Mouse (Mus musculus): ENCODE results near the gene Itih5. TPM values are rescaled to one million over a fixed set of nuclear protein-coding genes. Genes with fewer than 3 reads are reported as not detected.

Itih5 gene
- 1 to 10 TPM in 1 of 26 experiments, not detected in 25; 1.0 TPM for total RNA-seq (2018; cell fraction: chromatin; rRNA removed)
- under 1 TPM in 2 of 26 experiments, not detected in 24; under 0.01 TPM for total RNA-seq (2018; cell fraction: cytosol; rRNA removed)
- total RNA-seq (2018; cell fraction: nucleus; rRNA removed): under 1 TPM in 1 of 26 experiments, not detected in 25; 0.04 TPM
- polyA plus RNA-seq (2018): 0.01 TPM in 1 of 3 replicates, not detected in the others

DNA sequence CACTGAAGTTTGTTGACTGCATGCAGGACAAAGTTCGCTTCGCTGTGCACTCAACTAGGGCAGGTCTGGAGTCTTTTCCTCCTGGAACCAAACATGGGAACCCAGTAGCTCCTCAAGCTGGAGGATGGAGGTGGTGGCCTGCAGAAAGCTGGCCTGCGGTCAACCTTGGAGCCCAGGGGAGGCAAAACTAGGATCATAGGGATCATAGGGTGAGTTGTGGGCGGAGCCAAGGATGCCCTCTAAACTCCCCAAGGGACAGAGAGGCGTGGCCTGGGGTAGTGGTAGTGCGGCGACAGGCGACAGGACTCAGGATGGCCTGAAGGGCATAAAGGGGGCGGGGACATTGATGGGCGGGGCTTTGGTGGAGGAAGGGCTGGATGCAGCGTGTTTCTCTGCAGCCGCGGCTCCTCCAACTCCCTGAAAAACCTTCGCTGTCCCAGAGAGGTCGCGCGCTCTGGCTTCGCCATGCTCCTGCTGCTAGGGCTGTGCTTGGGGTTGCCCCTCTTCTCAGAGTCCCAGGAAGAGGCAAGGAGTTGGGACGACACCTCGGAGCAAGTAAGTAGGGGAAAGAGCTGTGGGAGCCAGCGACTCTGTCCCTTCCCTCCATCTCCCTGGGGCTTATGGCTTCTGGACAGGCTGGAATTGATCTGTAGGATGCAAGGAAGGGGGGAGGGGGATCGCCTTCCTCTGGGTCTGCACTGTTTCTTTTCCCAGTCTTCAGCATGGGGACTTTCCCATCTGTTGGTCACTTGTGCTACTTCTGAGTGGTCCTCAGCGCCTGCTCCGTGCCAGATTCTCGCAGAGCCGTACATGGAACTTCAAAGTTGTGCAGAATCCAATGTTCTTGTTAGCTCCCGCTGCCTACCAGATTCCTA lies at the start of gene Itih5:
Itih5 (plus strand) TSS at position 371 of the 875 bp plus-strand sequence.
- 3% methylated on average over 27 of the region's 27 CpGs for WGBS (ENCODE audit: missing documents)
- Histone ChIP-seq H3K79me2 (ENCODE audit: inconsistent target) (no peaks in the 10 kb centered on the region), H3K36me3 (ENCODE audit: inconsistent target) (no peaks in the 10 kb centered on the region), H3K4me3 (ENCODE audit: inconsistent target) (no peak within 1 kb of the TSS; the same call in 1 of the 2 replicates), H3K27ac (no peak within 1 kb of the TSS)

DNA sequence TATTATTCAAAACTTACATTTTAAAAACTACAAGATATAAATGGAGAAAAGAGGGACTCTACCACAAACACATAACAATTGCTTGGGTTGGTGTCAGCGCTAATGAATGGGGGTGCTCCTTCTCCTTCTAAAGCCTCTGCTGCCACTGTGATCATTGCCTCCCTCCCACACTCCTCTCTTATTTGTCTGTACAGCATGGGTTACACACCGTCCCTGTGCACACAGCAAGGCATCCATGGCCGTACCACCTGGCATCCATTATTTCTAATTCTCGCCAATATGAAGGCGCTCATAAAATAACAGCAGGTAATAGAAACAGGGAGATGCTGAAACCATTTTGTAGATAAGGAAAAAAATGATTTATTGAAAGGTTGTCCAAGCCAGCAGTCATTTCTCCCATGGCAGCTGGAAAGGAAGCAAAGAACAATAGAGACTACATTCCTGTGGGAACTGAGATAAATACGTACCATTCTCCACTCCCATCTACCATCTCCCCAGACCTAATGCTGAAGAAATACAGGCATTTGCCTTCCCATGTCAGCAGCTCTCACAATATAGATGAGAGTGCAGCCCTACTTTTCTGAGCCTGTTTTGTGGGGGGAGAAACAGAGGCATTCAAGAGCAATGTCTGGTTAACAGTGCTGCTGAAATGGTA lies 44.7 kb upstream of the Itih5 start:
- no peak overlapping the region for H3K27ac ChIP-seq
- 81% methylated on average over 6 of the region's 6 CpGs for WGBS (ENCODE audit: missing documents)
- no peak overlapping the region for H3K4me3 ChIP-seq (ENCODE audit: inconsistent target)
- no peaks in the 10 kb centered on the region for H3K79me2 ChIP-seq (ENCODE audit: inconsistent target)
- no peaks in the 10 kb centered on the region for H3K36me3 ChIP-seq (ENCODE audit: inconsistent target)

GRCm38 (mm10) chr2:10118751-10119150 lies 34.6 kb upstream of the Itih5 start:
- Histone ChIP-seq H3K4me3 (ENCODE audit: inconsistent target) (no peak overlapping the region), H3K27ac (no peak overlapping the region), H3K79me2 (ENCODE audit: inconsistent target) (no peaks in the 10 kb centered on the region), H3K36me3 (ENCODE audit: inconsistent target) (no peaks in the 10 kb centered on the region)
- 50% methylated on average over 1 of the region's 1 CpGs for WGBS (ENCODE audit: missing documents)

DNA sequence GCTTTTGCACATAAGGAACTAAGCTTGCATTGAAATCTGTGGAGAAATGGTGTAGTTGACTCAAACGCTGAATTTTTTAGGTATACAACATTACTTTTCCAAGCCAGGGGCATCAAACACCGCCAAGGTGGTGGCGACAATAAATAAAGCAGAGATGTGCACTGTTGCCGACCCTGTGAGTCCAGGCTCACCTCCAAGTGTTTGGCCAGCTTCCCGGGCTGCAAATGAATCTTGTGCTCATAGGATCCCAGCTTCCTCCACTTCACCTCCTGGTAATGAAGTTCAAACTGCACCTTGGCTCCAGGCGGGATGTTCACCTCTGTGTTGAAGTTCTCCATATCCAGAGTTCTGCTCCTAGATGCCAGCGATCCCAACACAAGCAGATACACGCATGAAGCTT lies 34.1 kb upstream of the Itih5 start:
- Histone ChIP-seq H3K79me2 (ENCODE audit: inconsistent target) (no peaks in the 10 kb centered on the region), H3K27ac (no peak overlapping the region), H3K4me3 (ENCODE audit: inconsistent target) (no peak overlapping the region), H3K36me3 (ENCODE audit: inconsistent target) (no peaks in the 10 kb centered on the region)
- 92% methylated on average over 8 of the region's 8 CpGs for WGBS (ENCODE audit: missing documents)

DNA sequence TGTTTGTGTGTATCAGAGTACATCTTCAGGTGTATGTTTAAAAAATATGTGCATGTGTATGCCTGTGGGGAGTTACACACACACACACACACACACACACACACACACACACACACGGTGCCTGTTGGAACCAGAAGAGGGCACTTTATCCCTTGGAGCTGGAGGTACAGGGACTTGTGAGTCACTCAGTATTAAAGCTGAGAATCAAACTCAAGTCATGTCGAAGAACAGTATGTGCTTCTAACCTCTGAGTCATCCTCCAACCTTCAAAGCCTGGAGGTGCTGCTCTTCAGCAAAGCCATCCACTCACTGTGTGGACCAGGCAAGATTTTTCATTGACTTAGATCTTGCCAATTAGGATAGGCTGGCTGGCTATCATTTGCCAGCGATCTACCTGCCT lies 31.5 kb upstream of the Itih5 start:
- no peak overlapping the region for H3K4me3 ChIP-seq (ENCODE audit: inconsistent target)
- 75% methylated on average over 3 of the region's 3 CpGs for WGBS (ENCODE audit: missing documents)
- H3K36me3 ChIP-seq (ENCODE audit: inconsistent target): no peaks in the 10 kb centered on the region
- H3K79me2 ChIP-seq (ENCODE audit: inconsistent target): no peaks in the 10 kb centered on the region
- no peak overlapping the region for H3K27ac ChIP-seq

GRCm38 (mm10) chr2:10126122-10126521 lies 27.2 kb upstream of the Itih5 start:
- Histone ChIP-seq H3K27ac (no peak overlapping the region), H3K79me2 (ENCODE audit: inconsistent target) (no peaks in the 10 kb centered on the region), H3K36me3 (ENCODE audit: inconsistent target) (no peaks in the 10 kb centered on the region), H3K4me3 (ENCODE audit: inconsistent target) (no peak overlapping the region)
- WGBS (ENCODE audit: missing documents): 86% methylated on average over 4 of the region's 4 CpGs

GRCm38 (mm10) chr2:10127471-10127870 lies 25.9 kb upstream of the Itih5 start:
- Histone ChIP-seq H3K36me3 (ENCODE audit: inconsistent target) (no peaks in the 10 kb centered on the region), H3K4me3 (ENCODE audit: inconsistent target) (no peak overlapping the region), H3K79me2 (ENCODE audit: inconsistent target) (no peaks in the 10 kb centered on the region), H3K27ac (no peak overlapping the region)
- 84% methylated on average over 5 of the region's 5 CpGs for WGBS (ENCODE audit: missing documents)

DNA sequence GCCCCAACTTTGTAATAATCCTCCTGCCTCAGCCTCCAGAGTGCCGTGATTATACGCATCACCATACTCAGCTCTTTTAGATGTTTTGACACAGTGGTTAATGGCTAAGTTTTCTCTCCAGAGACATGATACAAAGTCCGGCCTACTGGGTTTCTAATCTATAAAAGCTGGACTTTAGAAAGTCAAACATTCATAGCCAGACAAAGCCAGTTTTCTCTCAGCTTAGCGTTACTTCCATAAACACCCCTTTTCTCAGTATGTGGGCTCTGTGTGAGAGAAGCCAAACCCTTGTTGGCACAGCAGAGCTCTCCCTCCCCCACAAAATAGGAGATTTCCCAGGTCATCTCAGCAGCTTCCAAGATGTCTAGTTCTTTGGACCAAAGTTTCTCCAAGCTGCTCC lies 24.8 kb upstream of the Itih5 start:
- no peak overlapping the region for H3K4me3 ChIP-seq (ENCODE audit: inconsistent target)
- no peaks in the 10 kb centered on the region for H3K79me2 ChIP-seq (ENCODE audit: inconsistent target)
- 93% methylated on average over 4 of the region's 4 CpGs for WGBS (ENCODE audit: missing documents)
- no peak overlapping the region for H3K27ac ChIP-seq
- H3K36me3 ChIP-seq (ENCODE audit: inconsistent target): no peaks in the 10 kb centered on the region

GRCm38 (mm10) chr2:10130341-10130990 lies 22.9 kb upstream of the Itih5 start:
- WGBS (ENCODE audit: missing documents): 79% methylated on average over 8 of the region's 8 CpGs
- no peaks in the 10 kb centered on the region for H3K79me2 ChIP-seq (ENCODE audit: inconsistent target)
- H3K36me3 ChIP-seq (ENCODE audit: inconsistent target): no peaks in the 10 kb centered on the region
- no peak overlapping the region for H3K4me3 ChIP-seq (ENCODE audit: inconsistent target)
- H3K27ac ChIP-seq: no peak overlapping the region

DNA sequence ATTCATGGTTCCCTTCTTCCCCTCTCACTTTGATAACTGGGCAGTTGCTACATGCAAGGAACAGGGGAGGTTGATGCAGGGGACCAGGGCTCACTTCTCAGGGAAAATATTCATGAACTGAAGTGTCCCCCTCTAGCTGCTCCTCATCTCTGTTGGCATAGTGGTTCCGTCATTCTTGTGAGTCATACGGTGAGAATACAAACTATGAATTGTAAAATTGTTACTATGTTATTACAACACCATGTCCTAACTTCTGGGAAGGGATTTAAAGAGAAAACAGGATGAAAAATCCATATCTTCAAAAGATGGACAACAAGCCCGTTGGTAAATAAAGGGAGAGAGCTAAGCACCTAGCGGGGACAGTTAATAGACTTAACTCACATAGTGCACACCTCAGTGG lies 22.1 kb upstream of the Itih5 start, which contains the start of gene Itih2:
Itih2 (minus strand) TSS at position 101 of the 400 bp plus-strand sequence.
- 92% methylated on average over 4 of the region's 4 CpGs for WGBS (ENCODE audit: missing documents)
- Histone ChIP-seq H3K27ac (no peak within 1 kb of the TSS), H3K4me3 (ENCODE audit: inconsistent target) (no peak within 1 kb of the TSS), H3K79me2 (ENCODE audit: inconsistent target) (no peaks in the 10 kb centered on the region), H3K36me3 (ENCODE audit: inconsistent target) (no peaks in the 10 kb centered on the region)

DNA sequence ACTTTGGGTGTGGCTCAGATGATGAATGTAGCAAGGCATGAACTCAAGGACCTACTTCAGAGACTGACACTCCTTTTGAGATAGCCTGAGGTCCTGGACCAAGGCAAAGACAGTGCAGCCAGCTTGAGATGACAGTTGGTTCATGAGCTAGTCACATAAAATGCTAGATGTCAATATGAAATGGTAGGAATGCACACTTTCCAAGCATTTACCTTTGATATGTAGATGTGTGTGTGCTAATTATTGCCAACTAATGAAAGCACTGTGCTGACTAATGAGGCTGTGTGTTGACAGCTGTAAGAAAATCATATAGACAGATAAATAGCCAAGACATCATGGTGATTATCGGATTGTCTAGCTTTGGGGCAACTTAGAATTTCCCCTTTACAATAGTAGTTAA lies 21.2 kb upstream of the Itih5 start:
- Histone ChIP-seq H3K4me3 (ENCODE audit: inconsistent target) (no peak overlapping the region), H3K27ac (no peak overlapping the region), H3K36me3 (ENCODE audit: inconsistent target) (no peaks in the 10 kb centered on the region), H3K79me2 (ENCODE audit: inconsistent target) (no peaks in the 10 kb centered on the region)
- 88% methylated on average over 1 of the region's 1 CpGs for WGBS (ENCODE audit: missing documents)

DNA sequence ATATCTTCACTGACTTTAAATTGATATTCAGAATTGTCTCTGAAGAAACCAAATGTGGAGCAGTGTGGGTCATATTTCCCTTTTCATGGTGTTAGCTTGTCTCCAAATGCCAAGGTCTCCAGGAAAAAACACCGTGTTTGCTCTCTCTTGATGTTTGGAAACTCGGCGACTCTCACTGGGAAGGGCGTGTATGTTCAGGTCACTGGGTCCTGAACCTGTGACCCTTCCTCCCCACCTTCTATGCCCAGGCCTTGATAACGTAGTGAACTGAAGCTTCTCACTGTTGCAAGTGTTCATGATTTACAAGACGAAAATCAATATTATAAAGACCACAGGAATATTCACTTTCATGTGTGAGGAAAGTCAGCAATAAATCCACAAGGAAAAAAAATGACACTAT lies 19.4 kb upstream of the Itih5 start:
- H3K4me3 ChIP-seq (ENCODE audit: inconsistent target): no peak overlapping the region
- no peak overlapping the region for H3K27ac ChIP-seq
- no peaks in the 10 kb centered on the region for H3K79me2 ChIP-seq (ENCODE audit: inconsistent target)
- WGBS (ENCODE audit: missing documents): 94% methylated on average over 6 of the region's 6 CpGs
- H3K36me3 ChIP-seq (ENCODE audit: inconsistent target): no peaks in the 10 kb centered on the region

- Histone ChIP-seq H3K27ac (no peak overlapping the region), H3K79me2 (ENCODE audit: inconsistent target) (no peaks in the 10 kb centered on the region), H3K4me3 (ENCODE audit: inconsistent target) (no peak overlapping the region), H3K36me3 (ENCODE audit: inconsistent target) (no peaks in the 10 kb centered on the region)
- 59% methylated on average over 2 of the region's 2 CpGs for WGBS (ENCODE audit: missing documents)
Observed at GRCm38 (mm10) chr2:10137320-10137719, 16.1 kb upstream of the Itih5 start.

DNA sequence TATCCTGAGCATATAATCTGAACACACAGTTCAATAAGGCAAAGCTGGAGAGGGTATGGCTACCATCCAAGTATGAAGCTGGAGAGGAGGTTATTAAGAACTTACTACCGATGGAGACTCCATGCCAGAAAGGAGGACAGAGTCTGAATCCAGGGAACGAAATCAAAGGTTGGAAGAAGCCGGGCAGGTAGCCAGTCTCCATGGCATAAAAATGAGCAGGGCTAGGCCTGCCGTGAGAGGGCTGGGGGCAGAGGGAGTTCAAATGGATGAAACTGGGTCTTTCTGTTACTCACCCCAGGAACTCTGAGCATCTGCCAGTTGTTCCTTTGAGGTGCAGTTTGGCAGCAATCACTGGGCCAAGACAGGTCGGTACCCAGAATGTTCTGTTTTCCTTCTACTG lies 12.9 kb upstream of the Itih5 start:
- Histone ChIP-seq H3K4me3 (ENCODE audit: inconsistent target) (no peak overlapping the region), H3K27ac (no peak overlapping the region), H3K36me3 (ENCODE audit: inconsistent target) (no peaks in the 10 kb centered on the region), H3K79me2 (ENCODE audit: inconsistent target) (no peaks in the 10 kb centered on the region)
- 93% methylated on average over 5 of the region's 5 CpGs for WGBS (ENCODE audit: missing documents)
